Comparison of ENCODE assay signal across 9 mouse cellular contexts in the genomic region with DNA sequence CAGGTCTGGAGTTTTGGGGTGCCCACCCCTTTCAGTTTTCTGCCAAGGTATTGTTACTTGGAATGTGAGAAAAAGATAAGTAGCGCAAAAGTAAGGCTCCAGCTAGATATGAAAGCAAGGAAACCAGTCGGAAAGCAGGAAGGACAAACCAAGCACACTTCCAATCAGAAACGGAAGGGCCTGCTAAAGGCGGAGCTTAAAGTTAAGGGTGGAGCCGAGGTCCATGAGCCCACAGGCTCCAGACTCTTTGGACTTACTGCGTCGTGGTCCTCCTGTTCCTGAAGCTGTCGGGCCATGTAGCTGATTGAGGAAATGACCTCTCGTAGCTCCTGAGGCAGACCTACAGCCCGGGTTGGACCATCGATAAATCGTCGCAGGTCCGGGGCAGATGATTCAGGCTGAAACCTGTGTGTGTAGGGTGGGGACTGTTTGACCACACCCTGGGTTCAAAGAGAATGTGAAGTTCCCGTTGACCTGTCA. TPM values are rescaled to one million over a fixed set of nuclear protein-coding genes. Genes with fewer than 3 reads are reported as not detected.
DNase-seq lines count a peak whose midpoint lies in the region; ATAC-seq and TF ChIP-seq lines count a peak whose summit lies in the region.
"Had no signal": no experiment of that assay in that cellular context is flagged by ENCODE, and none has a peak within 500 bp of the region (broad histone marks: within the 10 kb centered on the region; RNA-seq: fewer than 3 reads in every experiment).

No protein-coding gene starts in this region.

- DNase-seq in hindbrain, postnatal 0 days (ENCODE audit: low spot score), result no peak
- DNase-seq in heart, adult 18-20 months, result peak; percentile 76 to 84
- DNase-seq in kidney, postnatal 10 days, result peak; percentile 47
- DNase-seq in lung, postnatal 4 days, result peak; percentile 65 to 71
- DNase-seq in left cerebral cortex, postnatal 36 days (ENCODE audit: low spot score in 2 of 2), result no peak
- no peak for DNase-seq in layer of hippocampus, adult 11-12 months (ENCODE audit: low spot score)
- no peak for DNase-seq in right cerebral cortex, postnatal 10 days (ENCODE audit: low spot score in 2 of 2)

- no peaks in the 10 kb centered on the region for H3K4me1 ChIP-seq in hindbrain, postnatal 0 days (ENCODE audit: insufficient read depth, low read length)
- H3K4me1 ChIP-seq in hindbrain, embryonic 16.5 days (ENCODE audit: control insufficient read depth, insufficient read depth, low read depth, low read length), result no peaks in the 10 kb centered on the region

- H3K36me3 ChIP-seq in hindbrain, postnatal 0 days (ENCODE audit: insufficient read depth, low read length), result no peaks in the 10 kb centered on the region
- no peaks in the 10 kb centered on the region for H3K36me3 ChIP-seq in hindbrain, embryonic 16.5 days (ENCODE audit: control insufficient read depth, insufficient read depth, low read length)

- no peak overlapping the region for H3K27ac ChIP-seq in hindbrain, postnatal 0 days
- no peak overlapping the region for H3K27ac ChIP-seq in hindbrain, embryonic 16.5 days (ENCODE audit: low read depth, low read length)

- no peak overlapping the region for H3K9ac ChIP-seq in hindbrain, postnatal 0 days (replicated peaks; ENCODE audit: low read length)
- H3K9ac ChIP-seq in hindbrain, embryonic 16.5 days (ENCODE audit: low read depth, low read length), result no peak overlapping the region

- no peak for TF ChIP-seq CTCF in hindbrain, postnatal 0 days (IDR thresholded peaks at IDR 0.05; ENCODE audit: low read depth)

- no peaks in the 10 kb centered on the region for H3K9me3 ChIP-seq in hindbrain, postnatal 0 days (ENCODE audit: low read length)
- no peaks in the 10 kb centered on the region for H3K9me3 ChIP-seq in hindbrain, embryonic 16.5 days (ENCODE audit: control insufficient read depth, low read length)

- intact Hi-C loops in left cerebral cortex, postnatal 36 days (cut with DNase I), result no loop called here

- H3K4me2 ChIP-seq in hindbrain, postnatal 0 days (ENCODE audit: low read depth, low read length), result 0 out of 2 replicates have a peak overlapping the region, but pooled peaks have one; percentile 11
- H3K4me2 ChIP-seq in hindbrain, embryonic 16.5 days (ENCODE audit: low read length), result no peak overlapping the region

- H3K27me3 ChIP-seq in hindbrain, postnatal 0 days (ENCODE audit: insufficient read depth, low read length), result no peaks in the 10 kb centered on the region
- H3K27me3 ChIP-seq in hindbrain, embryonic 16.5 days (replicated peaks; ENCODE audit: control insufficient read depth, insufficient read depth, low read length), result no peaks in the 10 kb centered on the region

- WGBS in hindbrain, postnatal 0 days, result 44% methylated on average over 15 of the region's 15 CpGs
- 48% methylated on average over 15 of the region's 15 CpGs for WGBS in hindbrain, embryonic 16.5 days

- no peak for ATAC-seq in hindbrain, postnatal 0 days
- no peak for ATAC-seq in hindbrain, embryonic 16.5 days

- no peak overlapping the region for H3K4me3 ChIP-seq in hindbrain, postnatal 0 days (ENCODE audit: low read length)
- H3K4me3 ChIP-seq in hindbrain, embryonic 16.5 days (ENCODE audit: low read length), result no peak overlapping the region

RNA-seq across cellular contexts. Expression of a gene that starts 10.9 kb away (rescaled TPM):
- 1.5 TPM in 1 of 2 replicates, not detected in the other for total RNA-seq in hindbrain, postnatal 0 days (2014; rRNA removed)
- polyA plus RNA-seq in hindbrain, postnatal 0 days (2015; fragmentation: Nextera tagmentation; extraction: Ambion mirVana), result 0.85 and 1.5 TPM in 2 replicates
- polyA plus RNA-seq in hindbrain, embryonic 16.5 days (2015; fragmentation: Nextera tagmentation; extraction: Ambion mirVana), result 1.4 and 2.9 TPM in 2 replicates
- total RNA-seq in heart, adult 18-20 months (2021), result 1 to 10 TPM; 2.0 to 4.6 TPM
- under 1 TPM; 0.66 to 0.81 TPM for total RNA-seq in left cerebral cortex, postnatal 36 days (2021)

RNA-seq across cellular contexts. Expression of a gene that starts 16.8 kb away (rescaled TPM):
- total RNA-seq in hindbrain, postnatal 0 days (2014; rRNA removed), result 19.1 and 19.2 TPM in 2 replicates
- polyA plus RNA-seq in hindbrain, postnatal 0 days (2015; fragmentation: Nextera tagmentation; extraction: Ambion mirVana), result 3.8 and 4.4 TPM in 2 replicates
- 6.7 and 7.2 TPM in 2 replicates for polyA plus RNA-seq in hindbrain, embryonic 16.5 days (2015; fragmentation: Nextera tagmentation; extraction: Ambion mirVana)
- 1 to 10 TPM; 2.6 to 3.0 TPM for total RNA-seq in heart, adult 18-20 months (2021)
- total RNA-seq in left cerebral cortex, postnatal 36 days (2021), result 10 to 100 TPM; 14.1 to 18.7 TPM
- total RNA-seq: neutrophil, adult 5-6 weeks had no signal

RNA-seq across cellular contexts. Expression of a gene that starts 19.1 kb away (rescaled TPM):
- total RNA-seq in hindbrain, postnatal 0 days (2014; rRNA removed), result 39.2 and 39.9 TPM in 2 replicates
- 4.6 and 4.9 TPM in 2 replicates for polyA plus RNA-seq in hindbrain, postnatal 0 days (2015; fragmentation: Nextera tagmentation; extraction: Ambion mirVana)
- 5.8 and 6.2 TPM in 2 replicates for polyA plus RNA-seq in hindbrain, embryonic 16.5 days (2015; fragmentation: Nextera tagmentation; extraction: Ambion mirVana)
- 10 to 100 TPM; 41.7 to 44.7 TPM for total RNA-seq in heart, adult 18-20 months (2021)
- total RNA-seq in left cerebral cortex, postnatal 36 days (2021), result 100 to 1,000 TPM; 122 to 127 TPM

RNA-seq across cellular contexts. Expression of a gene that starts 20.6 kb away (rescaled TPM):
- 0.16 and 0.72 TPM in 2 replicates for total RNA-seq in hindbrain, postnatal 0 days (2014; rRNA removed)
- polyA plus RNA-seq in hindbrain, postnatal 0 days (2015; fragmentation: Nextera tagmentation; extraction: Ambion mirVana), result 1.1 and 1.5 TPM in 2 replicates
- polyA plus RNA-seq in hindbrain, embryonic 16.5 days (2015; fragmentation: Nextera tagmentation; extraction: Ambion mirVana), result 1.3 and 1.6 TPM in 2 replicates
- total RNA-seq in heart, adult 18-20 months (2021), result under 1 TPM; 0.17 to 0.49 TPM
- not detected for total RNA-seq in left cerebral cortex, postnatal 36 days (2021)

RNA-seq across cellular contexts. Expression of a gene that starts 23.1 kb away (rescaled TPM):
- total RNA-seq in hindbrain, postnatal 0 days (2014; rRNA removed), result 0.72 TPM in 1 of 2 replicates, not detected in the other
- 0.11 and 0.15 TPM in 2 replicates for polyA plus RNA-seq in hindbrain, postnatal 0 days (2015; fragmentation: Nextera tagmentation; extraction: Ambion mirVana)
- polyA plus RNA-seq in hindbrain, embryonic 16.5 days (2015; fragmentation: Nextera tagmentation; extraction: Ambion mirVana), result 0.41 and 0.87 TPM in 2 replicates
- total RNA-seq in heart, adult 18-20 months (2021), result not detected
- total RNA-seq in left cerebral cortex, postnatal 36 days (2021), result not detected
- total RNA-seq: neutrophil, adult 5-6 weeks had no signal

Comparison
In these comparisons a context has a peak if more than half of its experiments do, and no peak if none do; other contexts are left out.
1. DNase-seq: peak in heart, adult 18-20 months (2 of 2), kidney, postnatal 10 days (single experiment) and lung, postnatal 4 days (2 of 2); none in hindbrain, postnatal 0 days (single experiment), left cerebral cortex, postnatal 36 days (0 of 2), layer of hippocampus, adult 11-12 months (single experiment) and right cerebral cortex, postnatal 10 days (0 of 2).